Mouse (Mus musculus) ES-E14 (cell line): Measurements from ENCODE around the gene Ifne.

ENCODE experiments used
- CHD2 ChIP-seq: IDR thresholded peaks from 2 replicates; pipeline ENCODE4 v1.6.1; 2014; ENCODE audit warnings: mild to moderate bottlenecking, low read depth, low read length, inconsistent platforms
- HCFC1 ChIP-seq: IDR thresholded peaks from 2 replicates; pipeline ENCODE4 v1.6.1; 2012; ENCODE audit warnings: low read length, inconsistent platforms, borderline replicate concordance; ENCODE audit not compliant: insufficient read depth
- MAFK ChIP-seq: IDR thresholded peaks from 2 replicates; pipeline ENCODE4 v1.6.1; 2014; ENCODE audit warnings: mild to moderate bottlenecking, low read depth, low read length, inconsistent platforms; ENCODE audit not compliant: insufficient read depth
- ZC3H11A ChIP-seq: IDR thresholded peaks from 2 replicates; pipeline ENCODE4 v1.6.1; 2012; ENCODE audit warnings: low read depth, mild to moderate bottlenecking, inconsistent platforms, low read length, borderline replicate concordance
- ZNF384 ChIP-seq: IDR thresholded peaks from 2 replicates; pipeline ENCODE4 v1.6.1; 2012; ENCODE audit warnings: low read depth, low read length, inconsistent platforms

GRCm38 (mm10) chr4:88909600-88910534, 29.9 kb upstream of the Ifne start:
- TF ChIP-seq CHD2 (no peak), ZNF384 (no peak), ZC3H11A (no peak), HCFC1 (no peak), MAFK (no peak)
